Mouse (Mus musculus) megakaryocyte-erythroid progenitor cell, adult 5-6 weeks (primary cell): ENCODE data around the gene Paqr5. TPM values are rescaled to one million over a fixed set of nuclear protein-coding genes. Genes with fewer than 3 reads are reported as not detected.
A peak's percentile ranks its signal among the peaks of the same experiment; 100 is the strongest.

ENCODE experiments used
- ATAC-seq: replicated peaks from 2 replicates; pipeline ENCODE4 v1.8.0; 2016; ENCODE audit warnings: mild to moderate bottlenecking, inconsistent platforms; ENCODE audit not compliant: severe bottlenecking, poor library complexity, low FRiP score, low TSS enrichment
- total RNA-seq, 2 experiments: library from RNA; stranded (forward) in 1 of 2; stranded (reverse) in 1 of 2; fragments of 200-1000, 215-1000 nt in 1 of 2; fragments of >200 nt in 1 of 2; fragmentation: Nextera tagmentation in 1 of 2; gene quantifications; 2 replicates each; pipeline ENCODE4 v1.2.3; 2014 to 2017

Gene Paqr5
- total RNA-seq, 2 experiments from 2014 or later, result 1.5 TPM; not detected in 1

GRCm38 (mm10) chr9:61965411-61965930 is 61.2 kb downstream of the Paqr5 start:
- ATAC-seq, result peak; percentile 47

- ATAC-seq, result peak; percentile 73
Measured at GRCm38 (mm10) chr9:61963356-61963755, 63.3 kb downstream of the Paqr5 start.

GRCm38 (mm10) chr9:61961181-61961580 is 65.5 kb downstream of the Paqr5 start:
- no peak for ATAC-seq

DNA sequence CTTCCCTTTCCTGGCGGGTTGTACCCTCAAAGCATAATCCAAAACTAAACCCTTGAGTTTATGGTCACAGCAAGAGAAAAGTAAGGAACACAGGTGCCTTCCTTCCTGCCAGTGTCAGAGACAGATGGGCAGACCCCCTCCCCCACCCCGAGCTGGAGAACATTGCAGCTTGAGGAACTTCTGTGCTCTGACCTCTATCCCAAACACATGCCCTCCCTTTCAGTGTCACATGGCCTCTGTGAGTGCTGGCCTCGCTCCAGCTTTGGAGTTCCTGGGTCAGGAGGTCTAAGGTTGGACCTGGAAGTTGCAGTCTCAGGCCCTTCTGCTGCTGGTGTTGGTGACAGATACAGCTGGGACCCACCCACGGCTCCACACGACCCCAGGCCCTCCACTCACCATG is 65.9 kb downstream of the Paqr5 start:
- ATAC-seq, result no peak

- ATAC-seq, result no peak
Measured at GRCm38 (mm10) chr9:61959921-61960569, 66.6 kb downstream of the Paqr5 start.

DNA sequence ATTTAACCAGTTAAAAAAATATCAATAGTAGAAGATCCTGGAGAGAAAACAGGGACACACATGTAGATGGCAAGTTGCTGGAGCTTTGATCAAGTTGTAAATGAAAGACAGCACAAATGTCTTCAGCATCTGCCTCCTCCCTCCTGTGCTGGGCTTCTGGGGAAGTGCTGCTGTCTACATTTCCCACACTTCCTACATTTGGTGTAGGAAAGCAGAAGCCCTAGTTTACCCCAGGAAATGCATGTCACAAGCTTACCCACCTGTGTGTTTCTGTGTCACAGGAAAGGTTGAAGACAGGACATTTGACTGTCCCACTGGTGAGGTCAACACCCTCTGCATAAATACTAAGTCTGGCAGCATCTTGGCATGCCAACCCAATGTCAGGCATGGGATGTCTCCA is 71.9 kb downstream of the Paqr5 start:
- no peak for ATAC-seq

- ATAC-seq, result no peak
Measured at GRCm38 (mm10) chr9:61952241-61952640, 74.4 kb downstream of the Paqr5 start.

DNA sequence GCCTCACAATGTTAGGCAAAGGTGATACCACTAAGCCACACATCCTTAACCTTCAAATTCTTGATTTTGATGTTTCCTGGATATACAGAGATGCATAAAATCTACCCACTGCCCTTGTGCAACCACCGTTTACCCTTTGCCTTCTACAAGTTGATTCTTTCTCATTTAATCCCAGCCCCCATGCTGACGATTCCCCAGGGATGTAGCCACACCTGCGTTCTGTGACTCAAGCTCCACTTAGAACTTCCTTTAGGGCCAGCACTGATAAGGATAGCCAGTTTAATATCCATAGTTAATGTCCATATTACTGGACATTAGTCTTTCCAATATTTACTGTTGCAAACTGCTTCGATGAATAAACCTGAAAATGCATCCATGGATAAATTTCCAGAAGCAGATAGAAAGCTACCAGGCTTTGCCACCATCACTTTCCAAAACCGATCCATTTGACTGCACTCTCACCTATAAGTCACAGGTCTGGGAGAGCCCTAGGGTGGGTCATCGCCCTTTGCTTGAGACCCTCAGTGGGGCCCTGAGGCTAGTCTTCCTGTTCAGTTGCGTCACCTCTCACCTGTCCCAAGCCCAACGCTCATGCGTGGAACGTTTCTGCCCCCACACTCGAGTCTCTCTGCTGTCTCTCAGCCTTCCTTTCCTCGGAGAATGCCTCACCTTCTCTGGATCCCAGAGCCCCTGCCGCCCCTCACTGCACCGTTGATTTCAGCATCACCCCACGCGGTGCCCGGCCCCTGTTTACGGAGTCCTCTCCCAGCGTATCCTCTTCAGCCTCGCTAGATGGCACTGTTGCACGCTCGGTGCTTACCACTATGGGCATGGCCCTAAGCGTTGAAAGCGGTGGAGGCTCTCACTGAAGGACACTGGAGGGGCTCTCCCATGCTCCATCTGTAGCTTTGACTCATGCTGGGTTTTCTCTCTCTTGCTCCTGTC is 79.0 kb downstream of the Paqr5 start:
- ATAC-seq, result peak; percentile 85

DNA sequence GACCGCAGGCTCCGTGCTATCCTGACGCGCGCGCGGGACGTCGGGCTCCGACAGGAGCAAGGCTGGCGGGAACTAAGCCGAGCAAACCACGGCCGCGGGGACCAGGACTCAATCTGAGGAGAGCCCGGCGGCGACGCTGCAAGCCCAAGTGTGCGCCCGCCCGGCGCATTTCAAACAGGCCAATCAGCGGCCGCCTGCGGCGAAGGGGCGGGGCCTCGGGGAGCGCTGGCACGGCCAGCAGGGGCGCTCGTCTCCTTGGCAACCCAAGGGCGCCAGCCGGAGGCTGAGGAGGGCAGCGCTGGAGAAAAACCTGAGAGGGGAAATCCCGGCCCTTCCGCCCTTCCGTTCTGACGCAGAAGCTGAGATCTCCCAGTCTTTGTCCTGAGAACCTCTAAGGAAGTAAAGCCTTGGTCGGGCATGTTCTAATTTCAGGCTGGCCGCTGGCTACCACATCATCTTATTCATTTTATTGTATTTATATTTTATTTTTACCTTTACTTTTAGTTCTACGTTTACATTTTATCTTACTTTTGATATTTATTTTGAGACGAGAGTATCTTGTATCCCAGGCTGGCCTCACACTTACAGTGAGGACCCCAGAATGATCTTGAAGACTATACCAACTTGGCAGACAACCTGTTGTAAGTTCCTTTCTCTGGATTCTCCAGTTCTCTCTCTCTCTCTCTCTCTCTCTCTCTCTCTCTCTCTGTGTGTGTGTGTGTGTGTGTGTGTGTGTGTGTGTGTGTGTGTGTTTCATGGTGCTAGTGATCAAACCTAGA is 79.8 kb downstream of the Paqr5 start, which contains the start of gene Kif23:
Kif23 (minus strand) TSS at position 152 of the 779 bp plus-strand sequence.
- peak; percentile 82 for ATAC-seq

DNA sequence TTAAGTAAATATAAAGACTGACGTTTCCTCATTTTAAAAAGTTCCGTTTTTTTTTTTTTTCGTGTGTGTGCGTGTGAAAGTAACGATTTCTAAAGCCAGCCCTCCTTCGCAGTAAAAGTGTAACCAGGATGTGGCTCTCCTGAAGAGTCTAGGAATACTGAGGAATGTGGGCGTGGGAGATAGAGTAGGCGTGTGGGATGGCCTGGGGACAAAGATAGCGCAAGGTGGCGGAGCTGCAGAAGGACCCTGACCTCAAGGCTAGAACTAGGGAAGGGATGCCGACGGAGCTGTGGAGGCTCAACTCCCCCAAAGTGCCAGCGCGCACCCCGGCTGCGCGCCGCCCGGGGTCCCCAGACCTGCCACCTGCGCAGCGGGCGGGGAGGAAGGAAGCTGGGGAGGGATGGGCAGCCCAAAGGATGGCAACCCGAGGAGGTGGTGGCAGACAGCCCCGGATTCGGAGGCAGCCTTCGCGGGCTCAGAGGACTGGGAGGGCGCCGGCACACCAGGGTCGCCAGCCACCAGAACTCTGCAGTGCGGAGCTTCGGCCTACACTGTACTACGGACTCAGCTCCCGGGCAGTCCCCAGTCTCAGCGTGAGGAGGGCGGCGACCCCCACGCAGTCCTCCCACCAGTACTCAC is 80.6 kb downstream of the Paqr5 start:
- peak; percentile 40 for ATAC-seq

GRCm38 (mm10) chr9:61941054-61941453 is 85.6 kb downstream of the Paqr5 start:
- ATAC-seq, result peak; percentile 71

- ATAC-seq, result no peak
Measured at GRCm38 (mm10) chr9:61933333-61933732, 93.3 kb downstream of the Paqr5 start.

- ATAC-seq, result 0 out of 2 replicates have a peak, but pooled peaks have one; percentile 44
Measured at GRCm38 (mm10) chr9:61932009-61932408, 94.6 kb downstream of the Paqr5 start.

DNA sequence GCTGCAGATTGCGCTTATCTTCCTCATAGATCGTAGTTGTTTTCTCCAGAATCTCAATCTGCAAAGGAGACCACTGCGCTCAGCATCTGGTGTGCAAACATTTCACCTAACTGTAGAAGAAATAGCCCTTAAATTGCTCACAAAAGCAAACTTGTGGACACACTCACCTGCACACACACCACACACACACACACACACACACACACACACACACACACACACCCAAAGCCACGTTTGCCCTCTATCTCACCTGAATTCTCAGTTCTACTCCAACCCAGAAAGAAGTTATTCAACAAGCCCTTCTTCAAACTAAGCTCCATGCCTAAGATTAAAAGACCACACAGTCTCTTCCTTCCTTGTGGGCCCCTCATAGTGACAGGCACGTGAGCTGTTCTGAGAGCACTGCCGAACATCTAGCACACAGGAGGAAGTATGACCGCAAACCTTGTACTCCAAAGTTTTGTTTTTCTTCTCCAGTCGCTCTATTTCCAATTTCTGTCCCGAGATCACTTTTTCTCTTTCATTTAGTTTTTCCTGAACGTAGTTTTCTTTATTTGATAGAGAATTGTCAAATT is 101.5 kb downstream of the Paqr5 start:
- ATAC-seq, result 0 out of 2 replicates have a peak, but pooled peaks have one; percentile 33

DNA sequence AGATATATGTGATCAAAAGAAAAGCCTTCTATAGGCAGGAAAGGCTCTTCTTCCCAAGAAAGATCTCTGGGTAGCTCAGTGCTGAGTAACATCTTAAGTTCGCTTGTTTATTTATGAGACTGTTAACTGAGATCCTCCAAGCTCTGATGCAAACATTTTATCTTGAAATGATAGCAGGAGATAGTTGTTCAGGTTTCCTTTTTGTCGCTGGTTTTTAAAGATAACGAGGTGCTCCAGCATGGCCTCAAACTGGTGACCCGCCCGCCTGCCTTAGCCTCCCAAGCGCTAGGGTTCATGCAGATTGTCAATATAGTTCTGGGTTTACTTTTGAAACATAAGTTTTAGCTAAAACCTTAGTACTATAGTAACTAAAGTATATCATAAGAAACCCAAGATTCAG is 106.3 kb downstream of the Paqr5 start:
- ATAC-seq, result peak; percentile 51

DNA sequence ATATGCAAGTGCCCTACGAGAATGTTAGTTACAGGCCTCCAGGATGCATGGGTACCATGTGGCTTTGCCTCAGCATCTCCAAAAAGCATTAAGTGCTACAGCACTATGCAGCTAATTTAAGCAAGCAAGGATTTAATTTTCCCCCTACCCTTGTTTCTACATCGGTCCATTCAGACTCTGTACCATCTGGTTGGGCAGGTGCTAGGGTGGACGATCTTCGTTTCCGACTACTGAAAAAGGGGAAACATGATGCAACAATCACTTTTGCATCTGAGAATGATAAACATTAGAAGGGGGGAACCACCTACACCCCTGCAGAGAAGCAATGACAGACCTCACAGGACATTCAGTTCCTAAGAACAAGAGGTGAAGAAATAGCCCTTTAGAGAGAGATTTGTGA is 107.2 kb downstream of the Paqr5 start:
- no peak for ATAC-seq

DNA sequence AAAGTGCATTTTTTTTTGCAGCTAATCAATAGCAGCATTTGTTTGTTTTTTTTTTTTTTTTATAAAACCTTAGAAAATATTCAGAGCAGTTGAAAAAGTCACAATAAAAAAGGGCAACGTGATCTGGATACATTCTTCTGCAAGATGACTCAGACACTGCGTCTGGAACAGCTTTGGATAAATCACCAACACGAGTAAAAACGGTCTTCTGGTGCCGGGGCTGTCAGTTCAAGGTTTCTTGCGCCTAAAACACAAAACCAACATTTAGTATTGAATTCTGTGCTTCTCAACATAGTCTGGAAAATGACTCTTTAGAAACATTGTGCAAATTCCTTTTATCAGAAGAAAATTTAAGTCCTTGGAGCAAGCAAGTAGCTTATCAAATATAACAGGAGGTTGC is 109.2 kb downstream of the Paqr5 start:
- ATAC-seq, result no peak

- no peak for ATAC-seq
Measured at GRCm38 (mm10) chr9:61916986-61917385, 109.7 kb downstream of the Paqr5 start.
